Mouse (Mus musculus): ENCODE results near the gene Hipk4.

The Hipk4 gene

DNA sequence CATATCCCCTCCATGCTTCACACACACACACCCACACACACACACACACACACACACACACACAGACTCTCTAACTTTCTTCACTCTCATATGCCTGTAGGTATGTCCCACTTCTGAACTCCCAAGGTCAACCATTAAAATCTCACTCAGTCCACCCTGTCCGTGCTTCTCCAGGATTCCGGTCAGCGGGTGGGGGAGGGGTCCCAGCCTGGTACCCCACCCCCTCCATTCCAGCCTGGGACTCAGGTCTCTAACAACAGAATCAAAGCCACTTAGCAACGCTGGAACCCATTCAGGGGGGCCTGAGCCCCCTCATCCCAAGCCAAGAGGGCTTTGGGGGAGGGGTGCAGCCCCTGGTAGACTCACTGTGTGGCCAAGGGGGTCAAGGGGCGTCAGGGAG lies at the start of gene Hipk4:
Gene Hipk4, plus strand, starts transcription at position 301 of the 400 bp plus-strand sequence.
- no peak for DNase-seq (ENCODE audit: low spot score in 2 of 2)

DNA sequence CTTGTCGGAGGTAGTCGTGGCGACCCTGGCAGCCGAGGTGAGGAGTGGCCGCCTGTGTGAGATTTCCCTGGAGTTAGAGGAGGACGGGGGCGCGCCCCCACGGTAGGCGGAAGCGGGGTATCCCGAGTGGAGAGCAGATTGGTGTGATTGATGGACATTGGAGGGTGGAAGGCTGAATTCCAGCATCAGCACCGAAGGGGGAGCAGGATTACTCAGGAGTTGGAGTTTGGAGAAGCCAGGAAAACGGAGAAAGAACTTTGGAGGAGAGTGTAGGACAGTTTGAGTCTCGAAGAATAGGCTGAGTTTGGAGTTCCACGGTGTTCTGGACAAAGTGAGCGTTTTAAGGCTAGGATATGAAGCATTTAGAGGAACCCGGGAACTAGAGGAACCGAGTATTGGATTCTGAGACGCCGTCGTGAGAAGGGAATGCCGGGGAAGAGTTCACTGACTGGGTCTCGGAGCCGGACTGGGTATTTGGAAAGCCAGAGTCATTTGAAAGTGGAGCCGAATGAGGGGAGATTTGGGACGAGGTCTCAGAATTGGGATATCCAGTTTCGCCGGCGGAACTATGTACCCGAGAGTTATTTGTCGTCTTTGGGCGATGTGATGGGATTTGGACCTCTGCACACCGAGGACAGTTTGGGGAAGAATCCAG lies 49.1 kb upstream of the Hipk4 start:
- DNase-seq (ENCODE audit: low spot score in 2 of 2) = no peak

- peak; percentile 92 to 98 for DNase-seq (ENCODE audit: low spot score in 2 of 2)
Measured at GRCm38 (mm10) chr7:27474490-27474954, 48.5 kb upstream of the Hipk4 start.

DNA sequence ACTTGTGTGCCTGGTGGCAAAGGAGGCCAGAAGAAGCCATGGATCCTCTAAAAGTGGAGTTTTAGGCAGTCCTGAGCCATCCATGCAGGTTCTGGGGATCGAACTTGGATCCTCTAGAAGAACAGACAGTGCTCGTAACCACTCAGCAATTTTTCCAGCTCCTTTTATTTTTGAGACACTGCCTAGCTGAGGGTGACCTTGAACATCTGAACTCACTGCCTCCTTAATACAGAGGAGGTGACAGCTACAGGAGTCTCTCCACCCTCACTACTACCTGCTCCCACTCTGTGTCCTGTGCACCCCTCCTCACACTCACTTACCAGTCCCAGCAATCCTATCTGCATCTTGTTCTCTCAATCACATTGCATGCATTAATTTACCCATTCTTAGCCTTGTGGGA lies 47.5 kb upstream of the Hipk4 start:
- no peak for DNase-seq (ENCODE audit: low spot score in 2 of 2)

DNA sequence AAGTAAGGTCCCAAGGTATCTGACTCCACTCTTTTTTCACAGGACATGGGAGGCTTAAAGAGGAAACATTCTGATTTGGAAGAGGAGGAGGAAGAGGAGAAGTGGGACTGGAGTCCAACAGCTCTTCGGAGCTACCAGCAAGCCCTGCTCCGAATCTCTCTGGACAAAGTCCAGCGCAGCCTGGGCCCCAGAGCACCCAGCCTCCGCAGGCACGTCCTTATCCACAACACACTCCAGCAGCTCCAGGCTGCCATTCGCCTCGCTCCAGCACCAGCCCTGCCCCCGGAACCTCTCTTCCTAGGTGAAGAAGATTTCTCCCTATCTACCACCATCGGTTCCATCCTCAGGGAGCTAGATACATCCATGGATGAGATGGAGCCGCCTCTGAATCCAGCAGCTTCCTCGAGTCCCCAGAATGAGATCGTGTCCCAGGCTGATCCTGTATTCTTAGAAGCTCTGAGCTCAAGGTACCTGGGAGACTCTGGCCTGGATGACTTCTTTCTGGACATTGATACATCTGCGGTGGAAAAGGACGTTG lies 46.9 kb upstream of the Hipk4 start:
- DNase-seq (ENCODE audit: low spot score in 2 of 2) = no peak

DNA sequence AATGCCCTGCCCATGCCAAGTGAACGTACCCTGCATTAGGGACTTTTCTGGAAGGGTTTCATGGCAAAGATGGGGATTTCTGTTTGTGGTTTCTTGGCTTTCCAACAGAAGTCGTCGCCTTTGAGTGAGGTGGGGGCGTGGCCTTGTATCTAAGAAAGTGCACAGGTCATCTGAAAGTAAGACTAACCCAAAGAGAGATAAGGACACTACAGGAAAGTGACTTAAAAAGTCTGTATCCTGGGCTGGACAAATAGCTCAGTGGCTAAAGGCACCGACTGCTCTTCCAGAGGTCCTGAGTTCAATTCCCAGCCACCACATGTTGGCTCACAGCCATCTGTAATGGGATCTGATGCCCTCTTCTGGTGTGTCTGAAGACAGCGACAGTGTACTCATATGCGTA lies 44.5 kb upstream of the Hipk4 start:
- no peak for DNase-seq (ENCODE audit: low spot score in 2 of 2)

- DNase-seq (ENCODE audit: low spot score in 2 of 2) = no peak
Measured at GRCm38 (mm10) chr7:27479750-27480149, 43.3 kb upstream of the Hipk4 start.

- no peak for DNase-seq (ENCODE audit: low spot score in 2 of 2)
Measured at GRCm38 (mm10) chr7:27480506-27480905, 42.6 kb upstream of the Hipk4 start.

DNA sequence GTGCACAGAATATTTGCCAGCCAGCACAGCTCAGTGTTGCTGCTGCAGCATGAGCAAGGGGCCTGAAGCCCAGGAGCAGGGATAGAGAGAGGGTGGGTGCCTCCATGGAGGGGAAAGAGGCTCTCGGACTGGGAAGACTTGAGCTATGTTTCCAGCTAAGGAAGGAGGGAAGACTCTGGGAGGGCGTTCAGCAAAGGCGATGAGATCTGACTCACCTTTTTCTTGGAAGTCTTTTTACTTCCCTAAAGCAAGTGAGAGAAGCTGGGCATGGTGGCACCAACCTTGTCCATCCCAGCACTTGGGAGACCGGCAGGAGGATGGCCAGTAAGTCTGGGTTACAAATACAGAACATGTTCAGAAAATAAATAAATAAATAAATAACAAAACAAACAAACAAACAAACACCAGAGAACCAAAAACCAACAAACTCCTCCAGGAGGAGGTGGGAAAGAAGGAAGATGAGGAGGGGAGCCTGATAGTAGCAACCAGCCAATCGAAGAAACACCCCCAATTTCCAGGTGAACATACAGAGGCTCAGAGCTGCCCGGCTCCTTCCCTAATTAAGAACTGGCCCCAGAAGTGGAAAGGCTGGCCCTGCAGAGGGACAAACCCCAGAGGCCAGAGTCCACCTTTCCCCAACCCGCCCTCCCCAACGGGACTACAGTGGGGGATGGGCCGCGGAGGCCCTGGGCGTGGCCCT lies 42.0 kb upstream of the Hipk4 start:
- DNase-seq (ENCODE audit: low spot score in 2 of 2) = no peak

GRCm38 (mm10) chr7:27481627-27481969 lies 41.5 kb upstream of the Hipk4 start:
- peak; percentile 85 to 94 for DNase-seq (ENCODE audit: low spot score in 2 of 2)

GRCm38 (mm10) chr7:27483860-27484259 lies 39.2 kb upstream of the Hipk4 start:
- DNase-seq (ENCODE audit: low spot score in 2 of 2) = no peak

DNA sequence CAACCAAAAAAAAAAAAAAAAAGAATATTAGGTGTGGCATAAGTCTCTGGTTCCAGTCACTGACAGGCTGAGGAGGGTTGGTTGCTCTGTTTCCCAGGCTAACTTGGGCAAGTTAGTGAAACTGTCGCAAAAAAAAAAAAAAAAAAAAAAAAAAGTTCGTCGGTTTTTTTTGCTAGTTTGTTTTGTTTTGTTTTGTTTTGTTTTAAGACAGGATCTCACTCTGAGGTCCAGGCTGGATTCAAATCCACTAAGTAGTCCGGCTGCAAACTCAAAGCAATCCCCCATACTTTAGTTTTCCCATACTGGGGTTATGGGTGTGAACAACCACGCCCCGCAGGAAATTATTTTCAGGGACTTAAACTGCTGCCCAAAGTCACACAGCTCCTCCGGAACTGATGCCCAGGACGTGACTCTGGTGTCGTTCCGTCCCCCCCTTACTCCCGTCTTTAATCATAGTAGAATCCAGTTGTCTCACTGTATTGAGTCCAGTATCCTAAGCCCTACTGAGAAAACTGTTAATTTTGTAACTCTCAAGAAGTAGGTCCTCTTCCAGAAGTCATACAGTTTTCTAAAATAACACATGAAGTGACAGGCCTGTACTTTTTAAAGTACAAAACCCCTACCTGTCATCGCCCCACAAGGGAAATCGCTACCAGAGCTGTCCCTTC lies 36.8 kb upstream of the Hipk4 start:
- DNase-seq (ENCODE audit: low spot score in 2 of 2) = no peak

DNA sequence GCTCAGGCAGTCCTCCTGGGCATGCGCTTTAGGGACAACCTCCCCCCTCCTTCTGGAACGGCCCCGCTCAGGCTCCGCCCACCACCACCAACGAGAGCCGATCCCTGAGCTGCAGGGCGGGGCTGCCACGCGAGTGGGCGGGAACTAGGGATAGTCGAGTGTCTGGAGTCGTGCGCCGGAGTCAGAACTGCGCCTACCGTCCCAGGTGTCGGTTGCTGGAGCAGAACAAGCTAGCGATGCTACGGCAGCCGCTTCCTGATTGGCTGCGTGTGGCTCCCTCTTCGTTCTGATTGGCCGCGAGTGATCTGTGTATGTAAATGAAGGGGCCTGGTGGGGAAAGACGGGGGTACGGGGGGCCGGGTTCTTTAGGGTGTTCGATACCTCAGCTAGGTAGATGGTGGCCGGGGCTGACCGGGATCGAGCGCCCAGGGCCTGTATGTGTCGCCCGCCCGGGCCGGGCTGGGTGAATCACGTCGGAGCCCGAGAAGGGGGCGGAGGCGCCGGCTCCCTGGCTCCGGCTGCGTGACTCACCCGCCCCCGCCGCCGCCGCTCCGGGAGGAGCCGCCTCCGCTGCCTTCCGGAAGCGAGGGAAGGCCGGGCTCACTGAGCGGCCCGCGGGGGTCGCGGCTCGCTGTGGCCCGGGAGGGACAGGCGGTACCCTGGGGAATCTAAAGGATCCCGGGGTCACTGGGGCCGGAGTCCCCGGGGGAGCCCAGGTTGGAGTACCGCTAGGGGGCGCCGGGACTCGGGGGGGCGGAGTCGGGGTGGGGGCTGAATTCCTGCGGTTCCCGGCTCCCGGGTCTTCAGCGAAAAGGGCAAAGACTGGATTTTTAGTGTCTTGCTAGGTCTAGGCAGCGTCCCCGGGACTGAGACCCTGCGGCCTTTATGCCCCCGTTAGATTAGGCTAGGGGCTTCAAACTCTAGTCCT lies 36.0 kb upstream of the Hipk4 start, which contains the start of gene Sertad1:
Gene Sertad1, plus strand, starts transcription at position 141 of the 928 bp plus-strand sequence.
- peak; percentile 99 to 100 for DNase-seq (ENCODE audit: low spot score in 2 of 2)

GRCm38 (mm10) chr7:27487740-27488268 lies 35.3 kb upstream of the Hipk4 start:
- peak in 1 of 2 experiments; percentile 37 for DNase-seq (ENCODE audit: low spot score in 2 of 2)

DNA sequence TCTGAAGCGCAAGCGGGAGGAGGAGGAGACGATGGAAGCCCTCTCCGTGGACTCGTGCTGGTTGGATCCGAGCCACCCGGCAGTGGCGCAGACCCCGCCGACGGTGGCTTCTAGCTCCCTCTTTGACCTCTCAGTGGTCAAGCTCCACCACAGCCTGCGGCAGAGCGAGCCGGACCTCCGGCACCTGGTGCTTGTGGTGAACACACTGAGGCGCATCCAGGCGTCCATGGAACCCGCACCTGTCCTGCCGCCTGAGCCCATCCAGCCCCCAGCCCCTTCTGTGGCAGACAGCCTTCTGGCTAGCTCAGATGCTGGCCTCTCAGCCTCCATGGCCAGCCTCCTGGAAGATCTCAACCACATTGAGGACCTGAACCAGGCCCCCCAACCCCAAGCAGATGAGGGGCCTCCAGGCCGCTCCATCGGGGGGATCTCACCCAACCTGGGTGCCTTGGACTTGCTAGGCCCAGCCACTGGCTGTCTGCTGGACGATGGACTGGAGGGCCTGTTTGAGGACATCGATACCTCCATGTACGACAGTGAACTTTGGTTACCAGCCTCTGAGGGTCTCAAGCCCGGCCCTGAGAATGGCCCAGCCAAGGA lies 33.7 kb upstream of the Hipk4 start:
- no peak for DNase-seq (ENCODE audit: low spot score in 2 of 2)

GRCm38 (mm10) chr7:27490227-27490542 lies 32.9 kb upstream of the Hipk4 start:
- no peak for DNase-seq (ENCODE audit: low spot score in 2 of 2)

GRCm38 (mm10) chr7:27490543-27491329 lies 32.3 kb upstream of the Hipk4 start:
- peak; percentile 92 to 95 for DNase-seq (ENCODE audit: low spot score in 2 of 2)

- DNase-seq (ENCODE audit: low spot score in 2 of 2) = no peak
Measured at GRCm38 (mm10) chr7:27491856-27492255, 31.2 kb upstream of the Hipk4 start.

GRCm38 (mm10) chr7:27493022-27493421 lies 30.0 kb upstream of the Hipk4 start:
- no peak for DNase-seq (ENCODE audit: low spot score in 2 of 2)

DNA sequence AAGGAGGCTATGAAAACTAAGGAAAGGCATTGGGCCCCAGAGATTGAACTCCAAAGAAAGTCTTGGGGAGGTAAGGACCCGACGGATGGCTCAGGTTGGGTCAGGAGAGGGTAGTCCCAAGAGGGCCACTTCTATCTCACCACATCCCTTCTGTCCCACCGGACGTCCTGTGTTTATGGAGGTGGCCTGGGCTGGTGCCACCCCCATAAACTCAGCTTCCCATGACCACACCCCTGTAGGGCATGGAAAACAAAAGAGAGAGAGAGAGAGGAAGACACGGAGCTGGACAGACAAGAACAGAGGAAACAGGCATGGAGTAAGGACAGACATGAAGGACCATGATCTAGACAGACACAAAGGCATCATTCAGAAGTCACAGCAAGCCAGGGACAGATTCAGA lies 29.6 kb upstream of the Hipk4 start:
- DNase-seq (ENCODE audit: low spot score in 2 of 2) = no peak
